Mouse (Mus musculus) forebrain, embryonic 12.5 days (tissue): ENCODE data around the gene Apln. TPM values are rescaled to one million over a fixed set of nuclear protein-coding genes. Genes with fewer than 3 reads are reported as not detected.

Experiments
- ATAC-seq: fragments of 200-750 bp; cut with Nextera tagmentation; 2 replicates; pipeline ENCODE4 v1.8.0; 2017; ENCODE audit warnings: moderate TSS enrichment; ENCODE audit not compliant: low FRiP score
- H3K27ac ChIP-seq: fragments of 300-500 bp; sonication (generic); 2 replicates; pipeline ENCODE4 v1.5.1; 2016; ENCODE audit warnings: mild to moderate bottlenecking
- H3K27me3 ChIP-seq: fragments of 300-500 bp; sonication (generic); 2 replicates; pipeline ENCODE4 v1.6.1; 2016; ENCODE audit warnings: mild to moderate bottlenecking
- H3K36me3 ChIP-seq: fragments of 300-500 bp; sonication (generic); replicated peaks from 2 replicates; pipeline ENCODE4 v1.6.1; 2016; ENCODE audit warnings: mild to moderate bottlenecking
- H3K4me1 ChIP-seq: fragments of 300-500 bp; sonication (generic); 2 replicates; pipeline ENCODE4 v1.6.1; 2016
- H3K4me2 ChIP-seq: fragments of 300-500 bp; sonication (generic); 2 replicates; pipeline ENCODE4 v1.6.1; 2016; ENCODE audit warnings: mild to moderate bottlenecking, moderate library complexity
- H3K4me3 ChIP-seq: fragments of 300-500 bp; sonication (generic); replicated peaks from 2 replicates; pipeline ENCODE4 v1.5.1; 2016; ENCODE audit warnings: mild to moderate bottlenecking
- H3K9ac ChIP-seq: fragments of 300-500 bp; sonication (generic); 2 replicates; pipeline ENCODE4 v1.6.1; 2016; ENCODE audit warnings: mild to moderate bottlenecking
- H3K9me3 ChIP-seq: fragments of 300-500 bp; sonication (generic); 2 replicates; pipeline ENCODE4 v1.6.1; 2016
- WGBS: fragments of 180-500 bp; shearing (Covaris S2); methylation state at CpG from one replicate; pipeline ENCODE4 v1.1.7; 2016; 5-methylcytosine and 5-hydroxymethylcytosine counted together
- polyA plus RNA-seq: library from polyadenylated mRNA; unstranded; fragments of >200 nt; fragmentation: Nextera tagmentation; extraction: Ambion mirVana; gene quantifications from 2 replicates; pipeline ENCODE4 v1.2.1, GENCODE M21; 2016

The Apln gene
- polyA plus RNA-seq, 1 experiment from 2014 or later, result 5.9 TPM

- 73% methylated on average over 8 of the region's 8 CpGs for WGBS
- no peaks in the 10 kb centered on the region for H3K27me3 ChIP-seq
Observed at GRCm38 (mm10) chrX:48006062-48006461, 28.6 kb downstream of the Apln start.

DNA sequence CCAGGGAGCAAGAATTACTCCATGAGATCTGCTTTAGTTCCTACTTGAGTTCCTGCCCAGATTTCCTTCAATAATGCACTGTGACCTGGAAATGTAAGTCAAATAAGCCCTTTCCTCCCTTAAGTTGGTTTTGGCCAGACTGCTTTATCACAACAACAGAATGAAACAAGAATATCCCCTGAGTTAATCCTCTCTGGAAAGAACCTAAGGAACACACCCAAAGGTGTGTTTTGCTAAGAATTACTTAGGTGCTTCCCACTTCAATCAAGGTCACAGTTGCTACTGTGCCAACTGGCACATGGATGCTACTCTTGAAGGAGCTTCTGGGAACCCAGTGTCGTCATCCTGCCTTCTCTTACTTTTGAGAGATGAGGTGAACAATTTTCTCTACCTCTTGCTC is 29.9 kb downstream of the Apln start:
- Histone ChIP-seq H3K27ac (no peak overlapping the region), H3K4me1 (no peaks in the 10 kb centered on the region), H3K4me3 (no peak overlapping the region), H3K9me3 (no peaks in the 10 kb centered on the region), H3K4me2 (no peak overlapping the region), H3K9ac (no peak overlapping the region), H3K27me3 (no peaks in the 10 kb centered on the region), H3K36me3 (no peaks in the 10 kb centered on the region)
- WGBS, result 88% methylated on average over 1 of the region's 1 CpGs
- ATAC-seq, result no peak

More at GRCm38 (mm10) chrX:48006062-48006461, 28.6 kb downstream of the Apln start:
- no peak overlapping the region for H3K4me2 ChIP-seq
- H3K27ac ChIP-seq, result no peak overlapping the region
- no peak overlapping the region for H3K4me3 ChIP-seq
- H3K4me1 ChIP-seq, result no peaks in the 10 kb centered on the region
- no peaks in the 10 kb centered on the region for H3K9me3 ChIP-seq
- no peak for ATAC-seq
- no peak overlapping the region for H3K9ac ChIP-seq
- H3K36me3 ChIP-seq, result no peaks in the 10 kb centered on the region

GRCm38 (mm10) chrX:48001151-48001550 is 33.5 kb downstream of the Apln start:
- Histone ChIP-seq H3K9ac (no peak overlapping the region), H3K27ac (no peak overlapping the region), H3K4me2 (no peak overlapping the region), H3K9me3 (no peaks in the 10 kb centered on the region), H3K4me3 (no peak overlapping the region), H3K27me3 (no peaks in the 10 kb centered on the region), H3K36me3 (no peaks in the 10 kb centered on the region), H3K4me1 (no peaks in the 10 kb centered on the region)
- ATAC-seq, result no peak
- 86% methylated on average over 7 of the region's 7 CpGs for WGBS

- Histone ChIP-seq H3K9me3 (no peaks in the 10 kb centered on the region), H3K9ac (no peak overlapping the region), H3K4me1 (no peaks in the 10 kb centered on the region), H3K4me3 (no peak overlapping the region), H3K4me2 (no peak overlapping the region), H3K36me3 (no peaks in the 10 kb centered on the region), H3K27me3 (no peaks in the 10 kb centered on the region), H3K27ac (no peak overlapping the region)
- WGBS, result 90% methylated on average over 8 of the region's 8 CpGs
- ATAC-seq, result no peak
Observed at GRCm38 (mm10) chrX:47998412-47998811, 36.2 kb downstream of the Apln start.

GRCm38 (mm10) chrX:47992606-47993005 is 42.0 kb downstream of the Apln start:
- H3K27ac ChIP-seq, result no peak overlapping the region
- H3K4me2 ChIP-seq, result no peak overlapping the region
- WGBS, result 17% methylated on average over 8 of the region's 8 CpGs
- no peaks in the 10 kb centered on the region for H3K27me3 ChIP-seq
- H3K4me1 ChIP-seq, result no peaks in the 10 kb centered on the region
- no peaks in the 10 kb centered on the region for H3K9me3 ChIP-seq
- H3K4me3 ChIP-seq, result no peak overlapping the region
- H3K36me3 ChIP-seq, result no peaks in the 10 kb centered on the region
- ATAC-seq, result peak; percentile 57; the same call in 1 of the 2 replicates
- no peak overlapping the region for H3K9ac ChIP-seq

GRCm38 (mm10) chrX:47988024-47988423 is 46.6 kb downstream of the Apln start:
- Histone ChIP-seq H3K9ac (no peak overlapping the region), H3K4me3 (no peak overlapping the region), H3K27me3 (no peaks in the 10 kb centered on the region), H3K36me3 (no peaks in the 10 kb centered on the region), H3K27ac (no peak overlapping the region), H3K4me1 (no peaks in the 10 kb centered on the region), H3K9me3 (no peaks in the 10 kb centered on the region), H3K4me2 (no peak overlapping the region)
- 74% methylated on average over 8 of the region's 8 CpGs for WGBS
- no peak for ATAC-seq

GRCm38 (mm10) chrX:47985000-47985619 is 49.5 kb downstream of the Apln start:
- H3K4me3 ChIP-seq, result peak overlapping the region; percentile 20
- H3K4me1 ChIP-seq, result no peaks in the 10 kb centered on the region
- WGBS, result 21% methylated on average over 19 of the region's 19 CpGs
- peak overlapping the region; percentile 45 for H3K4me2 ChIP-seq
- no peaks in the 10 kb centered on the region for H3K27me3 ChIP-seq
- no peaks in the 10 kb centered on the region for H3K9me3 ChIP-seq
- no peak overlapping the region for H3K27ac ChIP-seq
- no peaks in the 10 kb centered on the region for H3K36me3 ChIP-seq
- H3K9ac ChIP-seq, result no peak overlapping the region
- peak; percentile 33; the same call in 1 of the 2 replicates for ATAC-seq

GRCm38 (mm10) chrX:47977078-47977477 is 57.6 kb downstream of the Apln start:
- Histone ChIP-seq H3K27ac (no peak overlapping the region), H3K4me1 (no peaks in the 10 kb centered on the region), H3K9ac (no peak overlapping the region), H3K27me3 (no peaks in the 10 kb centered on the region), H3K4me3 (no peak overlapping the region), H3K36me3 (no peaks in the 10 kb centered on the region), H3K4me2 (no peak overlapping the region), H3K9me3 (no peaks in the 10 kb centered on the region)
- 86% methylated on average over 5 of the region's 5 CpGs for WGBS
- no peak for ATAC-seq

GRCm38 (mm10) chrX:47976551-47976950 is 58.1 kb downstream of the Apln start:
- ATAC-seq, result no peak
- Histone ChIP-seq H3K36me3 (no peaks in the 10 kb centered on the region), H3K9me3 (no peaks in the 10 kb centered on the region), H3K9ac (no peak overlapping the region), H3K27ac (no peak overlapping the region), H3K4me2 (no peak overlapping the region), H3K4me3 (no peak overlapping the region), H3K27me3 (no peaks in the 10 kb centered on the region), H3K4me1 (no peaks in the 10 kb centered on the region)
- WGBS, result 76% methylated on average over 4 of the region's 4 CpGs

Other genes starting within 250 kb of the Apln start
- gene Smarca1, start 141.9 kb downstream of the Apln start, polyA plus RNA-seq, result 25.9 and 28.0 TPM in 2 replicates
- 24.9 and 27.5 TPM in 2 replicates for gene Ocrl, start 122.5 kb downstream of the Apln start, polyA plus RNA-seq
- 0.55 and 1.2 TPM in 2 replicates for gene Xpnpep2, start 73.9 kb upstream of the Apln start, polyA plus RNA-seq
- 0.45 and 0.77 TPM in 2 replicates for gene Sash3, start 111.6 kb upstream of the Apln start, polyA plus RNA-seq
- 6.6 and 6.9 TPM in 2 replicates for gene Zdhhc9, start 174.0 kb upstream of the Apln start, polyA plus RNA-seq
- gene Utp14a, start 222.0 kb upstream of the Apln start, polyA plus RNA-seq, result 24.6 and 25.1 TPM in 2 replicates